8 mouse cellular contexts compared by ENCODE assay signal in the genomic region with DNA sequence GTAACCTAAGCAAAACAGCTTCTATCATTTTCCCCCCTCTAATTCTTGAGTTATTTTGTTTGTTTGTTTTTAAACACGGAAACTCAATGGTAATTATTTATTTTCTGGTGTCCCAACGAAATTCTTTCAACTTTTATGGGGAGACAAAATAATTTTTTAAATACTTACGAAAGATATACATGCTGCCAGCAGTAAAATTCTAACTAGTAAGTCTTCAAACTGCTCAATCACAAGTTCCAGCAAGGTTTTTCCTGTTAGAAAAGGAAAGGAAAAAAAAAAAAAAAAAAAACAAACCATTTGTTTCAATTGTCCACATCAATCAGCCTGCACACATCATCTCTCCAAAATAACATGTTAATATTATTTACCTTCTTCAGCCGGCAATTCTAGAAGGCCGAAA. TPM values are rescaled to one million over a fixed set of nuclear protein-coding genes. Genes with fewer than 3 reads are reported as not detected.
DNase-seq lines count a peak whose midpoint lies in the region; ATAC-seq and TF ChIP-seq lines count a peak whose summit lies in the region.

No protein-coding gene starts in this region.

- H3K4me1 ChIP-seq in heart, embryonic 16.5 days (ENCODE audit: control insufficient read depth, insufficient read depth, low read length), result peaks cover 26% of the 10 kb centered on the region
- H3K4me1 ChIP-seq in MEL (ENCODE audit: control insufficient read depth in 1 of 2, insufficient read depth in 2 of 2, low read length in 2 of 2), result peaks cover 12 to 15% of the 10 kb centered on the region in 2 experiments
- H3K4me1 ChIP-seq in hindbrain, embryonic 11.5 days (replicated peaks; ENCODE audit: control insufficient read depth, insufficient read depth, low read length), result peaks cover 2% of the 10 kb centered on the region; the same call in 1 of the 2 replicates
- H3K4me1 ChIP-seq in midbrain, embryonic 10.5 days, result peaks cover 47% of the 10 kb centered on the region

- H3K4me3 ChIP-seq in heart, embryonic 16.5 days (ENCODE audit: low read length), result peak overlapping the region; percentile 99
- peak overlapping the region; percentile 83 to 97 for H3K4me3 ChIP-seq in MEL (ENCODE audit: control insufficient read depth in 1 of 2, insufficient read depth in 1 of 2, low read depth in 2 of 2, low read length in 2 of 2)
- peak overlapping the region; percentile 97 for H3K4me3 ChIP-seq in hindbrain, embryonic 11.5 days (ENCODE audit: low read depth, low read length)
- H3K4me3 ChIP-seq in midbrain, embryonic 10.5 days, result peak overlapping the region; percentile 97

- no peaks in the 10 kb centered on the region for H3K9me3 ChIP-seq in heart, embryonic 16.5 days (replicated peaks; ENCODE audit: control insufficient read depth, low read length)
- no peaks in the 10 kb centered on the region for H3K9me3 ChIP-seq in MEL (replicated peaks; ENCODE audit: insufficient read depth, low read length)
- H3K9me3 ChIP-seq in hindbrain, embryonic 11.5 days (ENCODE audit: control insufficient read depth, low read length), result no peaks in the 10 kb centered on the region
- no peaks in the 10 kb centered on the region for H3K9me3 ChIP-seq in midbrain, embryonic 10.5 days (replicated peaks)

- ATAC-seq in heart, embryonic 16.5 days (replicated peaks; ENCODE audit: extremely low read depth, insufficient read depth, low FRiP score), result no peak
- no peak for ATAC-seq in hindbrain, embryonic 11.5 days (ENCODE audit: low FRiP score)

- H3K4me2 ChIP-seq in heart, embryonic 16.5 days (ENCODE audit: low read depth, low read length), result peak overlapping the region; percentile 63
- H3K4me2 ChIP-seq in hindbrain, embryonic 11.5 days (replicated peaks; ENCODE audit: low read depth, low read length), result peak overlapping the region; percentile 55

- no peak for TF ChIP-seq POLR2A in MEL (IDR thresholded peaks at IDR 0.05; ENCODE audit: control insufficient read depth in 1 of 2, insufficient read depth in 1 of 2, low read depth in 1 of 2, low read length in 2 of 2, poor library complexity in 1 of 2)

- H3K27me3 ChIP-seq in heart, embryonic 16.5 days (ENCODE audit: control insufficient read depth, insufficient read depth, low read length), result no peaks in the 10 kb centered on the region
- H3K27me3 ChIP-seq in MEL (ENCODE audit: control insufficient read depth in 1 of 2, insufficient read depth in 2 of 2, low read length in 2 of 2), result no peaks in the 10 kb centered on the region
- no peaks in the 10 kb centered on the region for H3K27me3 ChIP-seq in hindbrain, embryonic 11.5 days (ENCODE audit: control insufficient read depth, insufficient read depth, low read length)
- H3K27me3 ChIP-seq in midbrain, embryonic 10.5 days (ENCODE audit: low read depth, poor library complexity, severe bottlenecking), result peaks cover 8% of the 10 kb centered on the region

- no peak for TF ChIP-seq CTCF in MEL (IDR thresholded peaks at IDR 0.05 in 2 of 3, conservative IDR thresholded peaks at IDR 0.05 in 1 of 3; ENCODE audit: control insufficient read depth in 1 of 3, insufficient read depth in 1 of 3, low read depth in 2 of 3, low read length in 3 of 3, poor library complexity in 1 of 3, severe bottlenecking in 1 of 3)

- WGBS in heart, embryonic 16.5 days, result 16% methylated on average over 5 of the region's 5 CpGs
- WGBS in hindbrain, embryonic 11.5 days, result 38% methylated on average over 5 of the region's 5 CpGs
- 41% methylated on average over 5 of the region's 5 CpGs for whole genome bisulfite sequencing in midbrain, embryonic 10.5 days

- H3K79me2 ChIP-seq in MEL (ENCODE audit: control insufficient read depth, insufficient read depth, low read length, poor library complexity), result peaks cover 49% of the 10 kb centered on the region

- TF ChIP-seq EP300 in MEL (IDR thresholded peaks at IDR 0.05; ENCODE audit: low read depth in 1 of 2, low read length in 2 of 2), result no peak

- peak overlapping the region; percentile 99 for H3K27ac ChIP-seq in heart, embryonic 16.5 days (ENCODE audit: low read length)
- peak overlapping the region; percentile 75 for H3K27ac ChIP-seq in MEL (ENCODE audit: control insufficient read depth, low read depth, low read length)
- H3K27ac ChIP-seq in hindbrain, embryonic 11.5 days (ENCODE audit: low read depth, low read length), result no peak overlapping the region
- H3K27ac ChIP-seq in midbrain, embryonic 10.5 days (replicated peaks), result peak overlapping the region; percentile 100; the same call in 1 of the 2 replicates

- H3K9ac ChIP-seq in heart, embryonic 16.5 days (ENCODE audit: low read length), result peak overlapping the region; percentile 100
- H3K9ac ChIP-seq in MEL (ENCODE audit: control insufficient read depth, low read depth, low read length, poor library complexity, severe bottlenecking), result peak overlapping the region; percentile 91
- peak overlapping the region; percentile 99 for H3K9ac ChIP-seq in hindbrain, embryonic 11.5 days (ENCODE audit: low read depth, low read length)

- TF ChIP-seq RAD21 in MEL (IDR thresholded peaks at IDR 0.05; ENCODE audit: low read depth, low read length), result no peak

- no peak for DNase-seq in heart, adult 9 months (ENCODE audit: low spot score in 2 of 2)
- no peak for DNase-seq in MEL (ENCODE audit: low read depth, low spot score)
- DNase-seq in hindbrain, embryonic 11.5 days (ENCODE audit: low spot score), result no peak
- DNase-seq in midbrain, embryonic 10.5 days (ENCODE audit: low spot score), result no peak
- no peak for DNase-seq in left cerebral cortex, adult 8-10 months (ENCODE audit: low spot score in 2 of 2)
- DNase-seq in frontal cortex, adult 2 months (ENCODE audit: extremely low spot score in 1 of 2, low spot score in 1 of 2), result no peak
- DNase-seq in right cerebral cortex, postnatal 25 days, result no peak

- H3K36me3 ChIP-seq in heart, embryonic 16.5 days (ENCODE audit: control insufficient read depth, insufficient read depth), result peaks cover 7% of the 10 kb centered on the region; the same call in 1 of the 2 replicates
- H3K36me3 ChIP-seq in MEL (ENCODE audit: control insufficient read depth in 1 of 2, insufficient read depth in 2 of 2, low read length in 2 of 2), result peaks cover 28 to 42% of the 10 kb centered on the region in 2 experiments
- no peaks in the 10 kb centered on the region for H3K36me3 ChIP-seq in hindbrain, embryonic 11.5 days (ENCODE audit: control insufficient read depth, insufficient read depth, low read length)
- peaks cover 45% of the 10 kb centered on the region for H3K36me3 ChIP-seq in midbrain, embryonic 10.5 days

TF ChIP-seq in MEL, 35 proteins besides CTCF, POLR2A, EP300 and RAD21 (continues in another document):
- TF ChIP-seq GABPA (IDR thresholded peaks at IDR 0.05; ENCODE audit: low read depth, low read length), result no peak
- no peak for TF ChIP-seq HCFC1 (IDR thresholded peaks at IDR 0.05; ENCODE audit: low read depth, low read length)
- TF ChIP-seq MAX (IDR thresholded peaks at IDR 0.05; ENCODE audit: low read length), result no peak
- TF ChIP-seq ZKSCAN1 (IDR thresholded peaks at IDR 0.05; ENCODE audit: low read depth, low read length), result no peak
- TF ChIP-seq TBP (IDR thresholded peaks at IDR 0.05; ENCODE audit: low read depth, low read length), result no peak
- peak; percentile 13; the same call in 1 of the 2 replicates for TF ChIP-seq ZNF384 (IDR thresholded peaks at IDR 0.05; ENCODE audit: low read depth, low read length)
- no peak for TF ChIP-seq BHLHE40 (IDR thresholded peaks at IDR 0.05; ENCODE audit: borderline replicate concordance, low read depth, low read length)
- TF ChIP-seq NRF1 (IDR thresholded peaks at IDR 0.05; ENCODE audit: insufficient read depth, low read depth, low read length, poor library complexity, severe bottlenecking), result no peak
- TF ChIP-seq KAT2A (conservative IDR thresholded peaks at IDR 0.05; ENCODE audit: low read depth, low read length), result no peak
- no peak for TF ChIP-seq TCF12 (IDR thresholded peaks at IDR 0.05; ENCODE audit: low read depth, low read length)
- TF ChIP-seq CHD2 (IDR thresholded peaks at IDR 0.05; ENCODE audit: low read length), result no peak
- peak; percentile 73; the same call in 1 of the 2 replicates for TF ChIP-seq CHD1 (IDR thresholded peaks at IDR 0.05; ENCODE audit: low read depth, low read length)
- TF ChIP-seq USF1 (IDR thresholded peaks at IDR 0.05; ENCODE audit: low read depth, low read length), result no peak
- TF ChIP-seq ETS1 (IDR thresholded peaks at IDR 0.05; ENCODE audit: low read depth, low read length), result no peak
- TF ChIP-seq UBTF (IDR thresholded peaks at IDR 0.05; ENCODE audit: borderline replicate concordance, insufficient read depth, low read depth, low read length), result no peak
- no peak for TF ChIP-seq ELF1 (IDR thresholded peaks at IDR 0.05; ENCODE audit: low read depth, low read length)
- no peak for TF ChIP-seq SMC3 (IDR thresholded peaks at IDR 0.05; ENCODE audit: low read depth, low read length)
- TF ChIP-seq POLR2AphosphoS5 (IDR thresholded peaks at IDR 0.05; ENCODE audit: borderline replicate concordance, low read depth, low read length), result no peak
- TF ChIP-seq SIN3A (IDR thresholded peaks at IDR 0.05; ENCODE audit: low read length), result peak; percentile 51
- TF ChIP-seq MAZ (IDR thresholded peaks at IDR 0.05; ENCODE audit: low read depth, low read length), result no peak
- no peak for TF ChIP-seq ZC3H11A (IDR thresholded peaks at IDR 0.05; ENCODE audit: low read depth, low read length)
- no peak for TF ChIP-seq USF2 (IDR thresholded peaks at IDR 0.05; ENCODE audit: borderline replicate concordance in 1 of 2, insufficient read depth in 1 of 2, low read depth in 1 of 2, low read length in 2 of 2)
- no peak for TF ChIP-seq JUND (IDR thresholded peaks at IDR 0.05; ENCODE audit: low read depth, low read length)
- no peak for TF ChIP-seq NELFE (IDR thresholded peaks at IDR 0.05; ENCODE audit: low read depth, low read length)
- no peak for TF ChIP-seq MYB (IDR thresholded peaks at IDR 0.05; ENCODE audit: low read depth, low read length)
- no peak for TF ChIP-seq MAFK (IDR thresholded peaks at IDR 0.05; ENCODE audit: borderline replicate concordance, low read depth, low read length)
- no peak; the same call in 1 of the 2 replicates for TF ChIP-seq MXI1 (IDR thresholded peaks at IDR 0.05; ENCODE audit: low read depth, low read length)
- TF ChIP-seq TAL1 (IDR thresholded peaks at IDR 0.05; ENCODE audit: low read length), result no peak

RNA-seq across cellular contexts. Expression of gene Atp2a2, which starts 1.5 kb away (rescaled TPM):
- polyA plus RNA-seq in heart, embryonic 16.5 days (2015; fragmentation: Nextera tagmentation; extraction: Ambion mirVana), result 306 and 316 TPM in 2 replicates
- total RNA-seq in MEL (2012; rRNA removed), result 115 and 117 TPM in 2 replicates
- 100 to 1,000 TPM; 176 to 199 TPM for polyA plus RNA-seq in MEL (2012; ENCODE audit: insufficient read depth in 1 of 2, insufficient read length in 2 of 2, low read depth in 1 of 2, low replicate concordance in 2 of 2, missing spikeins in 1 of 2)
- 46.5 and 50.2 TPM in 2 replicates for polyA plus RNA-seq in hindbrain, embryonic 11.5 days (2014; fragmentation: Nextera tagmentation; extraction: Ambion mirVana)
- polyA plus RNA-seq in midbrain, embryonic 10.5 days (2016; fragmentation: Nextera tagmentation; extraction: Ambion mirVana), result 37.0 and 37.7 TPM in 2 replicates
- total RNA-seq in left cerebral cortex, adult 8-10 months (2022), result 100 to 1,000 TPM; 616 to 703 (median 645) TPM
- polyA plus RNA-seq in frontal cortex, adult 2 months (2012; rRNA removed), result 269 and 275 TPM in 2 replicates
